Mouse (Mus musculus) layer of hippocampus, postnatal 25 days (tissue): ENCODE results near the gene Arhgef18. TPM values are rescaled to one million over a fixed set of nuclear protein-coding genes. Genes with fewer than 3 reads are reported as not detected.

Experiments used
- DNase-seq, 2 experiments: peaks; one replicate each; pipeline ENCODE4 v3.0.0; 2022; ENCODE audit warnings: mixed read lengths in 2 of 2, low spot score in 1 of 2; ENCODE audit errors: extremely low spot score in 1 of 2
- total RNA-seq, 2 experiments: library from RNA; stranded (reverse); gene quantifications; 2 replicates each; pipeline ENCODE4 v1.2.3; 2021

The Arhgef18 gene
- total RNA-seq, 2 experiments from 2014 or later, result 41.6 to 43.6 TPM

GRCm38 (mm10) chr8:3449226-3449625, 56.4 kb downstream of the Arhgef18 start:
- no peak for DNase-seq

DNA sequence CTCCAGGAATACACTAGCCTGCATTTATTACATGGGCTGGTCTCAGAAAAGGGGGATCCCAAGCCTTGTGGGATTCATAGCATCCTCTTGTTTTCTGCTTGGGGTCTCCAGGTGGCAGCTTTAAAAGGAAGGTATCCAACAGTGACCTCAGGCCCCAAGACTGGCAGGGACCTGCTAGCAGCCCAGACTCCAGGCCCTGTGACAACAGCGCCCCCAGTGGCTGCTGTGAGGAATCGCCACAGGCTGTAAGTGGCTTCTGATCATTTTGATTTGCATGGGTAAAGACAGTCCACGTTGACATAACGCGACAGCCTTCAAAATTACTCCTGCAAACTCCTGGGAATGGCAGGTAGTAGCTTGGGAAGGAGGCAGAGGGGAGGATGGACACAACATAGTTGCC, 57.9 kb downstream of the Arhgef18 start:
- DNase-seq, result peak in 1 of 2 experiments; percentile 67

DNA sequence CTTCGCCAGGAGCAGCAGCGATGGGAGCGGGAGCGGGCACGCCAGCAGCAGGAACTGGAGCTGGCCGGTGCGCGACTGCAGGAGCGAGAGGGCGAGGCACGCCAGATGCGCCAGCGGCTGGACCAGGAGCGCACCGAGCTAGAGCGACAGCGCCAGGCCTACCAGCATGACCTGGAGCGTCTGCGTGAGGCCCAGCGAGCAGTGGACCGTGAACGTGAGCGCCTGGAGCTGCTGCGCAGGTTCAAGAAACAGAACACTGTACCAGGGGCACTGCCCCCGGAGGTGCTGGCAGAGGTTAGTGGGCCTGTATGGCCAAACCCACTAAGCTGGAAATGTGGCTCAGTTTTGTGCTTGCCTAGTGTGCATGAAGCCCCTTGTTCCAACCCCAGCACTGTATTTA, 59.2 kb downstream of the Arhgef18 start:
- no peak for DNase-seq

- DNase-seq, result no peak
Measured at GRCm38 (mm10) chr8:3463248-3463647, 70.4 kb downstream of the Arhgef18 start.

DNA sequence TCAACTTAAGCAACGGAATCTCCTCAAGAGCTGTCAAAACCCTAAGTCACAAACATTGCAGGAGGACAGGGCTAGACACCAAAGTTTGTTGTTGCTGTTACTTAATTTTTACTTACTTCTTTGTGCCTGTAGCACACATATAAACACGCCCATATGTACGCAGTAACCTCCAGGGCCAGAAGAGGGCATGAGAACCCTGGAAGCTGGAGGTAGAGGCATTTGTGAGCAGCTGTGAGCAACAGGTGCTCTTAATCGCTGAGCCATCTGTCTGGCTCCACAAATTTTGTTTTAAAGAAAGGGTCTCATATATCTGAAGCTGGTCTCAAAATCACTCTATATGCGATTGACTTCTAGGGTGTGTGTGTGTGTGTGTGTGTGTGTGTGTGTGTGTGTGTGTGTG, 71.5 kb downstream of the Arhgef18 start:
- DNase-seq, result peak in 1 of 2 experiments; percentile 25

- DNase-seq, result peak; percentile 69 to 75
Measured at GRCm38 (mm10) chr8:3467006-3467885, 74.4 kb downstream of the Arhgef18 start, which contains the start of gene Pex11g. TSS of gene Pex11g (minus strand) at chr8:3467680.

- DNase-seq, result no peak
Measured at GRCm38 (mm10) chr8:3467886-3468545, 75.2 kb downstream of the Arhgef18 start.

GRCm38 (mm10) chr8:3468838-3469237, 76.0 kb downstream of the Arhgef18 start:
- DNase-seq, result no peak

DNA sequence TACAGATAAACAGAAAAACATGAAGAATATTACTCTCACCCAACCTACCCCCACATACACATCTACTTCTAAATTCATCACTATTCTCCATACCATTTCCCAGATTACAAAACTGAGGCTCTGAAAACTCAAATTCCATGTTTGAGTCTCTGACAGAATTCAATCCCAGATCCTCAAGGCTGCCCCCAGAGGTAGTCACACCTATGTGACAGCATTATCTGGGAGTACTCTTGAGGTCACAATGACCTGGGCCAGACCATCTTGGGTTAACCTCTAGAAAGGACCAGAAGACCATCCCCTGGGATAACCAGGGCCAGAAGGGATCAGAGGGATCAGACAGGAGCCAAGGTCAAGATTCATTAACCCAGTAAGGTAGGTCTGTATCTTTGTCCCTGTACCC, 77.8 kb downstream of the Arhgef18 start, which contains the start of gene Tex45:
TSS of gene Tex45 (plus strand) at position 301 of the 400 bp plus-strand sequence.
- DNase-seq, result no peak

- DNase-seq, result no peak
Measured at GRCm38 (mm10) chr8:3475715-3476429, 83.1 kb downstream of the Arhgef18 start.

DNA sequence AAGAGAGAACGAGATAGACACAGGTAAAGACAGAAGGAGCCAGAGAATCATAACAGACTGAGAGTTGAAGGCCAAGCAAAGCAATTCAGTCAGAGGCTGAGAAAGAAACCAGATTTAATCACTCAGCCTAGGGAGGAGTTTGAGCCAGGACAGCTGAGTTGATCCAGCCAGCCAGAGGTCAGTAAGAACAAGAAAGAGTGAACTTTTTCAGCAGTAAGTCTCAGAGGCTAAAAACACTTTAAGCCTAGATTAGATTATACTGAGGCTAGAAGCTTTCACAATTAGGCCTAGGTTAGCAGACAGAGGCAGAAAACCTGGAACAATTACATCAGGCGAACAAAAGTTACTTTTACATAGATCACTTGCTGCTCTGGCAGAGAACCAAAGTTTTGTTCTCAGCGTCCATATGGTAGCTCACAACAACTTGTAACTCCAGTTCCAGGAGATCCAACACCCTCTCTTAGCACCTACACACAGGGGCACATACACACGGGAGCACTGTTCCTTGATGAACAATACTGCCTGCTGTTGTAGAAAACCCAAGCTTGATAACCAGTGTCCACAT, 87.5 kb downstream of the Arhgef18 start:
- DNase-seq, result no peak

- no peak for DNase-seq
Measured at GRCm38 (mm10) chr8:3481605-3482004, 88.8 kb downstream of the Arhgef18 start.

GRCm38 (mm10) chr8:3482240-3482740, 89.5 kb downstream of the Arhgef18 start:
- no peak for DNase-seq

DNA sequence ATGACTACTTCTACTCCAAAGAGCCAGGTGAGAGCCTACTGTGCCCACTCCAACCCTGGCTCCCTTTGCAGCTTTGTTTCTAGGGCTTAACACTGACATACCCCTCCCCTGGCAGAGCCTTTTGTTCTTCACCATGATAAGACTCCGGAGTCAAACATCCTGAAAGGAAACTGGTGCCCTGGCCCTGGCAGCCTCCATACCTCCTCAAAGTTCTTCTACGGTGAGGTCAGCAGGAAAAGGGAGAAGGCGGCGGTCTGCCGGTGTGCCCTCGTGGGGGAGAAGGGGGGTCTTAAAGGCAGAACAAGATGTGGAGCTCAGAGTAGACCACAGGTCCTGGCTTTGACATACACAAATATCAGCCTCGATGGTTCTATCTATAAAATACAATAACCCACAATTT, 90.7 kb downstream of the Arhgef18 start:
- no peak for DNase-seq

DNA sequence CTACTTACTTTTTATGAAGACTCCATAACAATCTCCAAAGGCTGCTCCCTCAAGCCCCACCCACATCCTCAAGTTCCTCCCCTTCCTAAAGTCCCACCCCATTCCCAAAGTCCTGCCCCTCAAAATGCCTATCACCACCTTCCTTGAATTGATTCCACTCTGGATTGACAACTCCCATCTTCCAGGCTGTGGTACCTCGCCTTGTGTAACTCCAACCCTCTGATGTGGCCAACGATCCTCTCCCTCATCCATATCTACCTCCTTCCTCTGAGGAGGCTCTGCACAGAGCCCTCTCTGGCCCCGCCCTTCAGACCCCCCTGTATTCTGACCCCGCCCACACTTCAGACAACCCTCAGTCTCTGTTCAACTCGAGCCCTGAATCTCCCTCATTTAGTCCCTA, 92.4 kb downstream of the Arhgef18 start:
- no peak for DNase-seq

DNA sequence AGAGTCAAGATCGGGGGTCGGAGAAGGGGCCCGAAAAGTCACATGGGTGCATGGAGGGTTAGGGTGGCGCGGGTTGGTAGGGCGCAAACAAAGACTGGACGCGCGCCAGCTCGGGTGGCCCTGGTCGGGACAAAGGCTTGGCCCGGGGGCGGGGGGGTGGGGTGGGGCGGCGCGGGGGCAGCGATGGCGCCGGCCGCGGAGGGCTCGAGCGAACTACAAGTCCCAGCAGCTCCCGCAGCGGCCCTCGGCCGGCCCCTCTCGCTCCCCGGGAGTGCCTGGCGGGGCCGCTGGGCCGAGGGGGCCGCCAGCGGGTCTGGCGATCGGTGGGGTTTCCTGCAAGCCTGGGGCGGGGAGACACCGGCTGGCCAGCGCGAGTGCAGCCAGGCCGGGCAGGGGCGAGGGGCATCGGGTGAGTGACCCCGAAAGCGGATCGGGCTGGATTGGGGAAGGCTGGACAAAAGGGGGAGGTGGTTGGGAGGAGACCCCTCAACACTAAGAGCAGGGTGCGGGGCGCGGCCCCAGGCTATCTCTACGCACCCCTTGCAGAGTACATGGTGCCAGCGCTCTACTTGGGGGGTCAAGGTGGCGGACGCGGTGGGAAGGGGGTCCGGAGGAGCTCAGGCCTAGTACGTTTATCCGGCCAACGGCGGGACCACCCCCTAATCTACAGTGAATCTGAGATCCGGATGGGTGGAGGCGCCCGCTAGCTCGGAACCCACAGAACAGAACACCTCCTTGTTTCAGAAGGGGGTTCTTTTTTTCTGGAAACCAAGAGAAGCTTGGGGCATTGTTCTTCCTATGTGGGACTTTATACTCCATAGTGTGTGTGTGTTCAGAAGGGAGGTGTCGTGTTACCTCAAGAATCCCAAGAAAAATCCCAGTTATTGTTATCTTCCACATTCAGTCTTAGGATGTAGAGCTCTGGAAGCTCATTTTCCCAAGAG, 100.4 kb downstream of the Arhgef18 start, which contains the start of gene Zfp358:
TSS of gene Zfp358 (plus strand) at position 238 of the 944 bp plus-strand sequence.
- DNase-seq, result peak; percentile 60 to 68

DNA sequence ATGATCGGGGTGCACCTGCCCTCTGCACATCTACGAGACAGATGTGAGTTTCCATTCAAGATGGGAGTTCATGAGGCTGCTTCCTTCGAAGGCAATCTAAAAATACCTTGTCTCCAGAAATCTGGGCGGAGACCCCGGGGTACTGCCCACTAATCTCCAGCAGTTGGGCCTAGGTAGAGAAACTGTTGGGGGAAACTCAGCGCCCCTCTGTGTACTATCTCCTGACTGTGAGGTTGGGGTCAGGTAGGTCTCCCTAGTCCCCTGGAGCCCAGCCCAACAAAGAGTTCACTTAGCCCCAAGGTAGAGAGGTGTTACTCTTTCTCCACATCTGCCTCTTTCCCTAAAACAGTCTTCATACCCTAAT, 101.0 kb downstream of the Arhgef18 start:
- no peak for DNase-seq

- no peak for DNase-seq
Measured at GRCm38 (mm10) chr8:3495578-3496427, 103.0 kb downstream of the Arhgef18 start.
